Mouse (Mus musculus): ENCODE results near the gene Fhod1. TPM values are rescaled to one million over a fixed set of nuclear protein-coding genes. Genes with fewer than 3 reads are reported as not detected.

Gene Fhod1
- total RNA-seq (2023), result 10 to 100 TPM; 31.8 to 40.1 TPM

GRCm38 (mm10) chr8:105347428-105348221, at the start of gene Fhod1:
Gene Fhod1, minus strand, starts transcription at chr8:105347953.

DNA sequence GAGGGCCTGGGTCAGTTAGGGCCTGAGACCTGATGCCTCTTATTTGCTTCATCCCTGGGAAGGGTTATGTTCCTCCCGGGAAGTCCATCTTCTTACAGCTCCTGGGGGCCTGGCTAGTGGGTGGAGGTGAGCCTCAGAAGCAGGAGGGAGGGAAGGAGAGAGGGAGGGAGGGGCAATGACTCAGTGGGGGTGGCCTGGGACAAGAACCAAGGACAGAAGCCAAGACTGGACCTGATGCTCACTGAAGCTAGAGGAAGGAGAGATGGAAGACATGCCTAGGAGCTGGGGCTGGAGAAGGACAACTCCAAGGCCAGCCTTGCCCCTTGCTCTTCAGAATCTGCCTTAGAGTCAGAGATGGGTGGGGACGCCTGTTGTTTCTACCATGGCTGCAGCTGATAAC, 25.3 kb upstream of the Fhod1 start, which contains the start of gene Plekhg4:
TSS of gene Plekhg4 (plus strand) at position 243 of the 400 bp plus-strand sequence.

DNA sequence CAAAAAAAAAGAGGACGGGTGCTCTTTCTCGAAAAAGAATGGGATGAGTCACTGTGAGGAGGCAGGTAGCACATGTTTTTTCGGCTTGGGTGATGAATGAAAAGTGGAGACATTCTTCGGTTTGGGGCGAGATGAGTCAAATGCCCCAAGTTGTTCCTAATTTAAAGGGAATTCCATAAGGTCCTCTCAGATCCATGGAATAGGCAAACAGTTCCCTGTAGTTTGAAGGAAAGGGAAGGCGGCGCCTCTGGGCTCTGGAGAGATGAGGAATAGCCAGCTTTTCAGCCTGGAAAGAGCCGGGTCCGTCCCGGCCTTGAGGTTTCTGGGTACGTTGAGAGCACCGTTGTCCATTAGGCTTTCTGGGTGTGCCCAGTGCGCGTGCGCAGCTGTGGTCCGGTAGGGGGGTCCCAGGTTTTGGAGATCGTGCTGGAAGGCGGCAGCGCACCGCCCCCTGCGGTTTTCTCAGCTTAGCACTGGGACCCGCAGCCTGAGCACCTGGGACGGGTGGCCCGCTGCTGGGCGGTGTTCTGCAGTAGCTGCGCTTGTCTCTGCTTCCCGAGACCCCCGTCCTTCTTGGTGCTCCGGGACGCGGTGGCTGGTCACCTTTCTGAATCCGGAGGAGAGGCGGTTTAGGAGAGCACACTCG, 820 bp upstream of the Fhod1 start, which contains the start of gene Slc9a5:
TSS of gene Slc9a5 (plus strand) at position 394 of the 646 bp plus-strand sequence.

DNA sequence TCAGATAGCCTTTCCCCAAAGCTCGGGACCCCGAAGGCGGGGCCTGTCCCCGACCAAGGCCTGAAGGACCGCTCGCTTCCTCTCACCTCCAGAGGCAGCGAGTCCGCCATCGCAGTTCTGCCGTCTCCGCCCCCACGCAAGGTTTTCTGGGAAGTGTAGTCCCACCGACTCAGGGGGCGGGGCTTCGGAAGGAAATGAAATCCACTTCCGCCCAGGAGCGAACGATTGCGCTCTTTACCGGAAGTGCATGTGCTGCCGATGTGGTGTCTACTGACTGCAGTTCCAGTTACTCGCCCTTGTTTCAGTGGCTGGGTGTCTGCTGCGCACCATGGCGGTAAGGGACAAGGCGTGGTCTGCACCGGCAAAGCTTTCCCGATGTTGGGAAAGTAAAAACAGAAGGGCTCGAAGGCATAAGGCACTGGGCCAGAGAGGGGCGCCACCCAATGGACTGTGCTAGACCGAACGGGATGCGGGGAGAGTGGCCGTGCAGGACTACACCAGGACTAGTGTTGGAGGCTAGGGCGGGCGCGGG, 21.5 kb downstream of the Fhod1 start, which contains the start of the genes Lrrc29 and Tmem208:
TSS of gene Lrrc29 (minus strand) at position 138 of the 532 bp plus-strand sequence.
TSS of gene Tmem208 (plus strand) at position 214 of the 532 bp plus-strand sequence.

DNA sequence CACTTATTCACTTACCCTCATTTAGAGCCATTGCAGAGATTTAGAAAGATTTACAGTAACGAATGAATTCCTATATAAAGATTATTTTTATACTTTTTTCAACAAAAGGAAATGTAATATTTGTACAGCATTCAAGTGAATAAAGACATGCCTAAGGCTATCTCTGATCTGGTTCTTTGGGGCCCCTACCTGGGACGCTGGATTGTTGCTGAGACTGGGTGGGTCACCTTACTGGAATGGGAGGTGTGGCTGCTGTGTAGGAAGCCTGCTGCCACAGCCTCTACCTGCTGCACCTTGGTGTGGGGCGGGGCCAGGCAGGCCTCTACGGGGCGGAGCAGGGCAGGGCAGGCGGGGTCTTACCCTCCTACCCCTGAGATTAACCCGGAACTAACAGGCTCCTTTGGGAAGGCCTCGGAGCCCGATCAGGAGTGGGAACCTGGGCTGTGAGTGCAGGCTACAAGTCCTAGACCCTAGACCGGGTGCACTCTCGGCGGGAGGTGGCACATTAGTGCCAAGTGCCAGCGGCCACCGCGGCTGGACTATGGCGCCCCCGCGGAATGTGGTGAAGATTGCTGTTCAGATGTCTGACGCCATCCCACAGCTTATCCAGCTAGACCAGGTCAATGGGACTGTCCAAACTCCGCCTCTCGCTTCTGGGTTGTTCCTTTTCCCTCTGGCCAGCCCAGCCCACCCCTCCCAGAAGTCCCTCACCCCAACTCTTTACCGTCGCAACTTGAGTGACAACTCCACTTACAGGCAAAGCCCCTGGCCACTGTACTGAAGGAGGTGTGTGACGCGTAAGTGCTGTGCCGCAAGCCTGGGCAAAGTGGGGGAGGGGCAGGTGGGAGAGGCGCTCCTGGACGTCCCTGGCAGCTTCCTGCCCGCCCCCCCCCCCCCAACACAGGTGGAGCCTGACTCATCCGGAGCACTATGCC, 42.3 kb downstream of the Fhod1 start, which contains the start of gene Elmo3:
TSS of gene Elmo3 (plus strand) at position 391 of the 935 bp plus-strand sequence.

GRCm38 (mm10) chr8:105297511-105298192, 50.1 kb downstream of the Fhod1 start, which contains the start of gene E2f4:
Gene E2f4, plus strand, starts transcription at chr8:105297663.

GRCm38 (mm10) chr8:105295895-105296573, 51.7 kb downstream of the Fhod1 start, which contains the start of gene Exoc3l:
Gene Exoc3l, minus strand, starts transcription at chr8:105296101.

GRCm38 (mm10) chr8:105289805-105290460, 57.8 kb downstream of the Fhod1 start, which contains the start of gene 4931428F04Rik:
Gene 4931428F04Rik, minus strand, starts transcription at chr8:105289864.

Other genes with a start within 250 kb of the Fhod1 start
- gene Ces4a, start 216.2 kb downstream of the Fhod1 start, total RNA-seq (2023), result not detected
- 10 to 100 TPM; 75.2 to 82.3 TPM for gene Cbfb, start 177.3 kb downstream of the Fhod1 start, total RNA-seq (2023)
- 10 to 100 TPM; 35.5 to 39.9 TPM for gene D230025D16Rik, start 122.8 kb downstream of the Fhod1 start, total RNA-seq (2023)
- gene B3gnt9, start 92.8 kb downstream of the Fhod1 start, total RNA-seq (2023), result under 1 TPM; 0.69 to 0.84 TPM
- 10 to 100 TPM; 15.9 to 22.2 TPM for gene Tradd, start 83.3 kb downstream of the Fhod1 start, total RNA-seq (2023)
- gene Fbxl8, start 83.3 kb downstream of the Fhod1 start, total RNA-seq (2023), result 1 to 10 TPM; 4.8 to 4.9 TPM
- not detected for gene Hsf4, start 78.2 kb downstream of the Fhod1 start, total RNA-seq (2023)
- not detected for gene Nol3, start 71.8 kb downstream of the Fhod1 start, total RNA-seq (2023)
- 1 to 10 TPM in 1 of 2 experiments, under 1 TPM in 1; 0.78 to 1.1 TPM for gene 4931428F04Rik, start 58.1 kb downstream of the Fhod1 start, total RNA-seq (2023)
- gene Exoc3l, start 51.9 kb downstream of the Fhod1 start, total RNA-seq (2023), result 1 to 10 TPM in 1 of 2 experiments, under 1 TPM in 1; 0.89 to 1.4 TPM
- 10 to 100 TPM; 55.7 to 57.8 TPM for gene E2f4, start 50.3 kb downstream of the Fhod1 start, total RNA-seq (2023)
- 1 to 10 TPM in 1 of 2 experiments, under 1 TPM in 1; 0.84 to 1.1 TPM for gene Elmo3, start 42.4 kb downstream of the Fhod1 start, total RNA-seq (2023)
- 1 to 10 TPM; 6.0 to 6.4 TPM for gene Lrrc29, start 21.7 kb downstream of the Fhod1 start, total RNA-seq (2023)
- gene Tmem208, start 21.6 kb downstream of the Fhod1 start, total RNA-seq (2023), result 10 to 100 TPM; 27.4 to 27.9 TPM
- 1 to 10 TPM; 1.1 to 1.5 TPM for gene Slc9a5, start 890 bp upstream of the Fhod1 start, total RNA-seq (2023)
- under 1 TPM in 1 of 2 experiments, not detected in 1; 0.13 TPM for gene Plekhg4, start 25.3 kb upstream of the Fhod1 start, total RNA-seq (2023)
- gene Kctd19, start 65.5 kb upstream of the Fhod1 start, total RNA-seq (2023), result not detected
- not detected for gene Lrrc36, start 65.6 kb upstream of the Fhod1 start, total RNA-seq (2023)
- gene Tppp3, start 123.6 kb upstream of the Fhod1 start, total RNA-seq (2023), result 10 to 100 TPM; 10.9 to 18.1 TPM
- gene Zdhhc1, start 148.9 kb upstream of the Fhod1 start, total RNA-seq (2023), result 1 to 10 TPM; 1.8 TPM
- gene Hsd11b2, start 170.8 kb upstream of the Fhod1 start, total RNA-seq (2023), result not detected
- 100 to 1,000 TPM; 142 to 159 TPM for gene Atp6v0d1, start 218.1 kb upstream of the Fhod1 start, total RNA-seq (2023)

Data from neutrophil, adult 59 days (primary cell).